In genomic region chr12:76404836-76405182, GRCm38 (mm10) we compare ENCODE assay signal across 9 mouse cellular contexts. TPM values are rescaled to one million over a fixed set of nuclear protein-coding genes. Genes with fewer than 3 reads are reported as not detected.
DNase-seq lines count a peak whose midpoint lies in the region; ATAC-seq and TF ChIP-seq lines count a peak whose summit lies in the region.
"Had no signal": no experiment of that assay in that cellular context is flagged by ENCODE, and none has a peak within 500 bp of the region (broad histone marks: within the 10 kb centered on the region; RNA-seq: fewer than 3 reads in every experiment).

No protein-coding gene starts in this region.

- H3K36me3 ChIP-seq in heart, embryonic 10.5 days = no peaks in the 10 kb centered on the region
- H3K36me3 ChIP-seq in hindbrain, embryonic 10.5 days = no peaks in the 10 kb centered on the region
- H3K36me3 ChIP-seq in liver, postnatal 0 days (replicated peaks; ENCODE audit: insufficient read depth, low read length) = no peaks in the 10 kb centered on the region

- ATAC-seq in liver, postnatal 0 days = no peak
- no peak for ATAC-seq in activated CD4-positive, CD25-positive, alpha-beta regulatory T cell, adult 4 months

- no peaks in the 10 kb centered on the region for H3K9me3 ChIP-seq in heart, embryonic 10.5 days
- H3K9me3 ChIP-seq in hindbrain, embryonic 10.5 days = no peaks in the 10 kb centered on the region
- no peaks in the 10 kb centered on the region for H3K9me3 ChIP-seq in liver, postnatal 0 days (ENCODE audit: low read length)

- no peak for TF ChIP-seq EP300 in liver, postnatal 0 days (IDR thresholded peaks at IDR 0.05; ENCODE audit: low read depth)

- H3K4me1 ChIP-seq in heart, embryonic 10.5 days = peaks cover 21% of the 10 kb centered on the region
- peaks cover 31% of the 10 kb centered on the region for H3K4me1 ChIP-seq in hindbrain, embryonic 10.5 days (replicated peaks)
- peaks cover 25% of the 10 kb centered on the region for H3K4me1 ChIP-seq in liver, postnatal 0 days (ENCODE audit: insufficient read depth)

- H3K27ac ChIP-seq in heart, embryonic 10.5 days = peak overlapping the region; percentile 90; the same call in 1 of the 2 replicates
- peak overlapping the region; percentile 2; the same call in 1 of the 2 replicates for H3K27ac ChIP-seq in hindbrain, embryonic 10.5 days
- no peak overlapping the region for H3K27ac ChIP-seq in liver, postnatal 0 days (ENCODE audit: low read depth)

- H3K27me3 ChIP-seq in heart, embryonic 10.5 days (ENCODE audit: insufficient read depth, poor library complexity, severe bottlenecking) = peaks cover 34% of the 10 kb centered on the region
- peaks cover 71% of the 10 kb centered on the region for H3K27me3 ChIP-seq in hindbrain, embryonic 10.5 days (ENCODE audit: insufficient read depth, poor library complexity, severe bottlenecking)
- H3K27me3 ChIP-seq in liver, postnatal 0 days (ENCODE audit: insufficient read depth, low read length) = peaks cover 33% of the 10 kb centered on the region
- H3K27me3 ChIP-seq: Patski had no signal

- WGBS in heart, embryonic 10.5 days = 6% methylated on average over 20 of the region's 20 CpGs
- WGBS in hindbrain, embryonic 10.5 days = 8% methylated on average over 20 of the region's 20 CpGs
- 12% methylated on average over 20 of the region's 20 CpGs for WGBS in liver, postnatal 0 days (ENCODE audit: insufficient replicate concordance)

- no peak for DNase-seq in heart, embryonic 10.5 days (ENCODE audit: low spot score)
- DNase-seq in heart, adult 18-20 months = no peak
- peak; percentile 34 for DNase-seq in thymus, postnatal 14 days
- no peak for DNase-seq in thymus, postnatal 25 days
- DNase-seq in hindbrain, embryonic 10.5 days (ENCODE audit: low spot score) = no peak
- peak; percentile 21 for DNase-seq in liver, postnatal 0 days
- no peak for DNase-seq in cerebellum, postnatal 25 days

- H3K4me2 ChIP-seq in liver, postnatal 0 days (ENCODE audit: low read depth, low read length) = peak overlapping the region; percentile 89

- 0 out of 2 replicates have a peak, but pooled peaks have one; percentile 0 for TF ChIP-seq CTCF in liver, postnatal 0 days (IDR thresholded peaks at IDR 0.05; ENCODE audit: low read depth)

- H3K9ac ChIP-seq in liver, postnatal 0 days (replicated peaks) = no peak overlapping the region

- peak overlapping the region; percentile 67 for H3K4me3 ChIP-seq in heart, embryonic 10.5 days
- H3K4me3 ChIP-seq in hindbrain, embryonic 10.5 days = peak overlapping the region; percentile 65
- H3K4me3 ChIP-seq in liver, postnatal 0 days (ENCODE audit: low read depth, low read length) = peak overlapping the region; percentile 76

RNA-seq across cellular contexts. Expression of gene Hspa2, which starts 0.8 kb away (rescaled TPM):
- 14.4 and 24.4 TPM in 2 replicates for polyA plus RNA-seq in heart, embryonic 10.5 days (2016; fragmentation: Nextera tagmentation; extraction: Ambion mirVana)
- 1 to 10 TPM; 5.4 to 6.2 TPM for total RNA-seq in heart, adult 18-20 months (2021)
- 9.5 and 9.8 TPM in 2 replicates for polyA plus RNA-seq in hindbrain, embryonic 10.5 days (2016; fragmentation: Nextera tagmentation; extraction: Ambion mirVana)
- 1.9 and 2.5 TPM in 2 replicates for polyA plus RNA-seq in liver, postnatal 0 days (2015; fragmentation: Nextera tagmentation; extraction: Ambion mirVana)
- polyA plus RNA-seq in activated CD4-positive, CD25-positive, alpha-beta regulatory T cell, adult 4 months (2017; shearing (Covaris generic)) = 1 to 10 TPM; 3.8 to 4.8 TPM

RNA-seq across cellular contexts. Expression of gene Ppp1r36, which starts 12.5 kb away (rescaled TPM):
- polyA plus RNA-seq in heart, embryonic 10.5 days (2016; fragmentation: Nextera tagmentation; extraction: Ambion mirVana) = 1.8 and 3.0 TPM in 2 replicates
- total RNA-seq in heart, adult 18-20 months (2021) = under 1 TPM in 1 of 2 experiments, not detected in 1; 0.18 TPM
- polyA plus RNA-seq in hindbrain, embryonic 10.5 days (2016; fragmentation: Nextera tagmentation; extraction: Ambion mirVana) = 1.1 and 1.5 TPM in 2 replicates
- 0.15 and 0.18 TPM in 2 replicates for polyA plus RNA-seq in liver, postnatal 0 days (2015; fragmentation: Nextera tagmentation; extraction: Ambion mirVana)
- not detected for polyA plus RNA-seq in activated CD4-positive, CD25-positive, alpha-beta regulatory T cell, adult 4 months (2017; shearing (Covaris generic))
- polyA plus RNA-seq: Patski had no signal

RNA-seq across cellular contexts. Expression of gene Zbtb1, which starts 34.7 kb away (rescaled TPM):
- polyA plus RNA-seq in heart, embryonic 10.5 days (2016; fragmentation: Nextera tagmentation; extraction: Ambion mirVana) = 8.9 and 10.2 TPM in 2 replicates
- 1 to 10 TPM; 2.9 to 3.0 TPM for total RNA-seq in heart, adult 18-20 months (2021)
- polyA plus RNA-seq in hindbrain, embryonic 10.5 days (2016; fragmentation: Nextera tagmentation; extraction: Ambion mirVana) = 5.6 and 7.9 TPM in 2 replicates
- polyA plus RNA-seq in liver, postnatal 0 days (2015; fragmentation: Nextera tagmentation; extraction: Ambion mirVana) = 2.4 and 2.6 TPM in 2 replicates
- polyA plus RNA-seq in activated CD4-positive, CD25-positive, alpha-beta regulatory T cell, adult 4 months (2017; shearing (Covaris generic)) = 10 to 100 TPM; 25.6 to 26.1 TPM

RNA-seq across cellular contexts. Expression of gene Zbtb25, which starts 35.4 kb away (rescaled TPM):
- 12.7 and 16.8 TPM in 2 replicates for polyA plus RNA-seq in heart, embryonic 10.5 days (2016; fragmentation: Nextera tagmentation; extraction: Ambion mirVana)
- total RNA-seq in heart, adult 18-20 months (2021) = 1 to 10 TPM; 5.2 to 5.8 TPM
- polyA plus RNA-seq in hindbrain, embryonic 10.5 days (2016; fragmentation: Nextera tagmentation; extraction: Ambion mirVana) = 16.5 and 17.9 TPM in 2 replicates
- 4.3 and 4.4 TPM in 2 replicates for polyA plus RNA-seq in liver, postnatal 0 days (2015; fragmentation: Nextera tagmentation; extraction: Ambion mirVana)
- polyA plus RNA-seq in activated CD4-positive, CD25-positive, alpha-beta regulatory T cell, adult 4 months (2017; shearing (Covaris generic)) = 10 to 100 TPM; 12.1 to 15.0 TPM

Comparison
In these comparisons a context has a peak if more than half of its experiments do, and no peak if none do; other contexts are left out.
1. DNase-seq: peak in thymus, postnatal 14 days (single experiment) and liver, postnatal 0 days (single experiment); none in heart, embryonic 10.5 days (single experiment), heart, adult 18-20 months (0 of 2), thymus, postnatal 25 days (single experiment), hindbrain, embryonic 10.5 days (single experiment) and cerebellum, postnatal 25 days (0 of 2).
2. Peak in every context shown above with its lines, with median percentiles within 50 percentile points of each other: H3K4me3 ChIP-seq.